Mouse (Mus musculus) stomach, postnatal 0 days (tissue): ENCODE results near the gene Olfr169.
"Not testable (repeated sequence)": the region's sequence is repeated elsewhere in the genome, so short reads cannot be mapped to it uniquely, and the experiment has no call there.

Experiments used
- CTCF ChIP-seq: IDR thresholded peaks from 2 replicates; pipeline ENCODE4 v1.5.1; 2016; ENCODE audit warnings: antibody characterized with exemption, low read depth, mild to moderate bottlenecking, moderate library complexity
- EP300 ChIP-seq: optimal IDR thresholded peaks from 2 replicates; pipeline ENCODE3; 2016; ENCODE audit warnings: antibody characterized with exemption

- not testable (repeated sequence) for TF ChIP-seq CTCF, EP300
Measured at GRCm38 (mm10) chr16:19611782-19612181, 40.2 kb upstream of the Olfr169 start, which contains the start of gene Olfr170.
